Mouse (Mus musculus) liver, embryonic 14.5 days (tissue): ENCODE data around the gene Sbf2. TPM values are rescaled to one million over a fixed set of nuclear protein-coding genes. Genes with fewer than 3 reads are reported as not detected.

ENCODE experiments used
- ATAC-seq: fragments of 200-750 bp; cut with Nextera tagmentation; 2 replicates; pipeline ENCODE4 v1.8.0; 2017; ENCODE audit warnings: moderate number of reproducible peaks, mild to moderate bottlenecking, moderate library complexity; ENCODE audit not compliant: insufficient read depth
- DNase-seq, 3 experiments: peaks; one replicate each; pipeline ENCODE4 v3.0.0-alpha.2; 2012 to 2013; ENCODE audit warnings: low read depth in 3 of 3, low spot score in 3 of 3
- H3K27ac ChIP-seq: fragments of 300-500 bp; sonication (generic); 2 replicates; pipeline ENCODE4 v1.5.1; 2014; ENCODE audit warnings: moderate library complexity, mild to moderate bottlenecking, control low read depth, inconsistent platforms
- H3K27me3 ChIP-seq: fragments of 300-500 bp; sonication (generic); 2 replicates; pipeline ENCODE4 v1.6.1; 2014; ENCODE audit warnings: mild to moderate bottlenecking, low read length, moderate library complexity; ENCODE audit not compliant: control insufficient read depth, insufficient read depth
- H3K36me3 ChIP-seq: fragments of 300-500 bp; sonication (generic); replicated peaks from 2 replicates; pipeline ENCODE4 v1.6.1; 2014; ENCODE audit warnings: low read depth; ENCODE audit not compliant: control insufficient read depth, insufficient read depth
- H3K4me1 ChIP-seq, 2 experiments: fragments of 200-500 bp in 1 of 2; fragments of 300-500 bp in 1 of 2; sonication (generic) in 1 of 2; replicated peaks; 2 replicates each; pipeline ENCODE4 v1.6.1; 2012 to 2014; ENCODE audit warnings: antibody characterized with exemption in 1 of 2, inconsistent platforms in 1 of 2, low read length in 1 of 2; ENCODE audit not compliant: control insufficient read depth in 2 of 2, insufficient read depth in 2 of 2
- H3K4me2 ChIP-seq: fragments of 300-500 bp; sonication (generic); 2 replicates; pipeline ENCODE4 v1.6.1; 2014; ENCODE audit warnings: low read depth, mild to moderate bottlenecking, control low read depth, moderate library complexity
- H3K4me3 ChIP-seq, 2 experiments: fragments of 200-500 bp in 1 of 2; fragments of 300-500 bp in 1 of 2; sonication (generic) in 1 of 2; 2 replicates each; pipeline ENCODE4 v1.5.1; 2012 to 2014; ENCODE audit warnings: low read depth in 2 of 2, low read length in 2 of 2, mild to moderate bottlenecking in 2 of 2, control low read depth in 1 of 2, inconsistent platforms in 1 of 2, moderate library complexity in 1 of 2; ENCODE audit not compliant: insufficient read depth in 1 of 2
- H3K9ac ChIP-seq: fragments of 300-500 bp; sonication (generic); replicated peaks from 2 replicates; pipeline ENCODE4 v1.6.1; 2014; ENCODE audit warnings: mild to moderate bottlenecking, control low read depth, moderate library complexity
- H3K9me3 ChIP-seq: fragments of 300-500 bp; sonication (generic); 2 replicates; pipeline ENCODE4 v1.6.1; 2016; ENCODE audit warnings: low read length, mixed read lengths; ENCODE audit not compliant: control insufficient read depth
- CTCF ChIP-seq: IDR thresholded peaks from 2 replicates; pipeline ENCODE4 v1.5.1; 2016; ENCODE audit warnings: antibody characterized with exemption, low read depth, control low read depth
- EP300 ChIP-seq: IDR thresholded peaks from 2 replicates; pipeline ENCODE4 v1.6.1; 2016; ENCODE audit warnings: antibody characterized with exemption, low read depth
- WGBS: fragments of 180-500 bp; shearing (Covaris S2); extraction: QIAGEN DNeasy Blood & Tissue Kit; methylation state at CpG from one replicate; pipeline ENCODE4 v1.1.7; 2014; ENCODE audit not compliant: insufficient replicate concordance; 5-methylcytosine and 5-hydroxymethylcytosine counted together
- polyA plus RNA-seq, 2 experiments: library from polyadenylated mRNA; depleted of rRNA in 1 of 2; stranded (reverse) in 1 of 2; unstranded in 1 of 2; fragments of >200 nt; fragmentation: Nextera tagmentation in 1 of 2; extraction: Ambion mirVana in 1 of 2; gene quantifications; 2 replicates each; pipeline versions ENCODE4 v1.2.1 to v1.2.3; 2012 to 2014

Sbf2 gene
- polyA plus RNA-seq, 2 experiments, result 2.9 to 3.3 TPM

GRCm38 (mm10) chr7:110261807-110262206, 352.9 kb downstream of the Sbf2 start:
- Histone ChIP-seq H3K4me2 (no peak overlapping the region), H3K9me3 (no peaks in the 10 kb centered on the region), H3K27me3 (no peaks in the 10 kb centered on the region), H3K27ac (no peak overlapping the region), H3K36me3 (no peaks in the 10 kb centered on the region), H3K9ac (no peak overlapping the region), H3K4me3 (no peak overlapping the region), H3K4me1 (peaks cover 0 to 13% of the 10 kb centered on the region in 2 experiments)
- no peak for ATAC-seq
- TF ChIP-seq EP300, result no peak
- no peak for TF ChIP-seq CTCF
- no peak for DNase-seq
- WGBS, result 75% methylated on average over 4 of the region's 4 CpGs

DNA sequence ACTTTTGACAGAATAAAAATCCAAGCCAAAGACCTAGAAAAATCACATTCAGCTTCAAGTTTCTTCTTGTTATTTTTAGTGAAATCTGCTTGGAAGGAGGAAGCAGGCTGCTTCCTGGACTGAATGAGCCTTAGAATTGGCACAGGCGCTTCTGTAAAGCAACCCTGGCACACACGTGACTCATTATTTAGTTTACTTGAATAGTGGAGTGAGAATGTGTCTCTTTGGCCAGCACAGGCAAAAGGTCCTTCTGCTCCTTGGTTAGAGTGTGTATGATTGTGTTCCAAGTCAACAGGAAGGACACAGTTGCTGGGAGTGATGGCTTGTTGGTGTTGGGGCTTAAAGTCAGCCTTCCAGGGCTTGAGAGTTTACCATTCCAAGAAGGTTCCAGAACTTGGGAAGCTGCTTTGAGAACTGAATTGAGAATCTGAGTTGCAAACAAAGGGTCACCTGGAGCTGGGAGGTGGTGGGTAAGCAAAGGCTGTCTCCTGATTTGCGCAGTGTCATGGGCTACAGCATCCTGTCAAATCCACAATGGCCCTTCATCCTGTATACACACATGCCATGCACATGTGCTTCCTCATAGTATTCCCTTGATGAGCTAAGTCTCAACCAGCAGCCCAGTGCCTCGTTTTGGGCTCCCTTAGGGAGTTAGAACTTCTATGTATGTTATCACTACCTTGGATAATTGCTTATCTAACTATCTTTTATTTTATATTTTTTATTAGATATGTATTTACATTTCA, 354.6 kb downstream of the Sbf2 start:
- H3K9me3 ChIP-seq, result no peaks in the 10 kb centered on the region
- peaks cover 0 to 14% of the 10 kb centered on the region in 2 experiments for H3K4me1 ChIP-seq
- no peak overlapping the region for H3K4me2 ChIP-seq
- no peak for TF ChIP-seq CTCF
- no peak for TF ChIP-seq EP300
- DNase-seq (no peak), ATAC-seq (no peak)
- no peak overlapping the region for H3K9ac ChIP-seq
- H3K27ac ChIP-seq, result no peak overlapping the region
- H3K27me3 ChIP-seq, result no peaks in the 10 kb centered on the region
- H3K36me3 ChIP-seq, result no peaks in the 10 kb centered on the region
- WGBS, result 51% methylated on average over 4 of the region's 4 CpGs
- no peak overlapping the region for H3K4me3 ChIP-seq

DNA sequence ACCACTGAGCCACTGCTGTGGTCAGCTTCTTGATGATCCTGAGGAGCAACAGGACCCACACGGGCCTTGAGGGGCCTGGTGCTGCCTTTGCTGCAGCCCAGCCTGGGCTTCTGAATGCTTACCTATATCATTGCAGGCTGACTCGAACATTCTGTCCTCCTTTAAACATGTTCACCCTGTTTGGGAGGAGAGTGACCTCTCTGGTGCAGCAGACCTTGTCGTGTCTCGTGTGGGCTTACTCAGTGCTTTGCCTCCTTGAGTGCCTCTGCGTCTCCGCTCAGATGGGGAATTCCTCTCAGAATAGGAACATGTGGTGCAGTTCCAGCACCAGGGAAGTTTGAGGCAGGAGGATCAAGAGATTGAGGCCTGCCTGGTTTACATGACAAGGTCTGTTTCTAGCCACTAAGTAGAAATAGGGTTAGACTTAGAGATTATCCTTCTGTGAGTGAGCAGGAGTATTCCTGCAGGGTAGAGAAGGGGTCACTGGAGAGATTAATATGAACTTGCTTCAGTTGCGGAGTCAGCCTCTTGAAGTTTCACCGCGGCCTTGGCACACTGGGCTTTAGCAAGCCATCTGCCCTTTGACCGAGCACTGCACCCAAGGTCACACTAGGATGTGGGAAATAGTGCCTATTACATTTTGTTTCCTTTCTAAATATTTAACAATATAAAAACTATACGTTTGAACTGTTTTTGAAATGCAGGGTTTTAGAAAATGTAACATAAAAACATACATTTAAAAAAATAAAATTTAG, 356.3 kb downstream of the Sbf2 start:
- Histone ChIP-seq H3K9ac (no peak overlapping the region), H3K4me3 (no peak overlapping the region), H3K27ac (no peak overlapping the region), H3K27me3 (no peaks in the 10 kb centered on the region), H3K4me2 (no peak overlapping the region), H3K36me3 (no peaks in the 10 kb centered on the region), H3K9me3 (no peaks in the 10 kb centered on the region), H3K4me1 (peaks cover 0 to 14% of the 10 kb centered on the region in 2 experiments)
- DNase-seq (no peak), ATAC-seq (no peak)
- WGBS, result 74% methylated on average over 11 of the region's 11 CpGs
- no peak for TF ChIP-seq EP300
- no peak for TF ChIP-seq CTCF

Other genes starting within 250 kb of the Sbf2 start
- 1.5 TPM in 2 replicates for gene Adm, start 12.7 kb upstream of the Sbf2 start, polyA plus RNA-seq (2012; rRNA removed)
- 1.2 and 1.4 TPM in 2 replicates for gene Adm, start 12.7 kb upstream of the Sbf2 start, polyA plus RNA-seq (2014; fragmentation: Nextera tagmentation; extraction: Ambion mirVana)
- 19.4 and 21.9 TPM in 2 replicates for gene Ampd3, start 153.3 kb upstream of the Sbf2 start, polyA plus RNA-seq (2012; rRNA removed)
- gene Ampd3, start 153.3 kb upstream of the Sbf2 start, polyA plus RNA-seq (2014; fragmentation: Nextera tagmentation; extraction: Ambion mirVana), result 28.6 and 32.9 TPM in 2 replicates
- 11.8 and 17.4 TPM in 2 replicates for gene Rnf141, start 229.5 kb upstream of the Sbf2 start, polyA plus RNA-seq (2012; rRNA removed)
- gene Rnf141, start 229.5 kb upstream of the Sbf2 start, polyA plus RNA-seq (2014; fragmentation: Nextera tagmentation; extraction: Ambion mirVana), result 25.4 and 25.9 TPM in 2 replicates
- 18.3 and 24.6 TPM in 2 replicates for gene Lyve1, start 248.3 kb upstream of the Sbf2 start, polyA plus RNA-seq (2012; rRNA removed)
- gene Lyve1, start 248.3 kb upstream of the Sbf2 start, polyA plus RNA-seq (2014; fragmentation: Nextera tagmentation; extraction: Ambion mirVana), result 22.2 and 22.7 TPM in 2 replicates